Mouse (Mus musculus) neural tube, embryonic 14.5 days (tissue): ENCODE measurements at regions not wholly inside any gene's neighbourhood (a gene's known extent, or its start where the extent isn't known, plus 50 kb on each side); places are given as distances from the start of the nearest gene placed in this dataset.
A peak's percentile ranks its signal among the peaks of the same experiment; 100 is the strongest.

Experiments
- ATAC-seq: fragments of 200-750 bp; cut with Nextera tagmentation; 2 replicates; pipeline ENCODE4 v1.8.0; 2017; ENCODE audit warnings: low read depth, mild to moderate bottlenecking, moderate TSS enrichment, moderate library complexity
- H3K27ac ChIP-seq: fragments of 300-500 bp; sonication (generic); 2 replicates; pipeline ENCODE4 v1.5.1; 2014; ENCODE audit warnings: low read depth, mild to moderate bottlenecking, control low read depth, low read length, moderate library complexity, mixed read lengths
- H3K27me3 ChIP-seq: fragments of 300-500 bp; sonication (generic); 2 replicates; pipeline ENCODE4 v1.6.1; 2014; ENCODE audit warnings: low read length; ENCODE audit not compliant: control insufficient read depth, insufficient read depth
- H3K36me3 ChIP-seq: fragments of 300-500 bp; sonication (generic); 2 replicates; pipeline ENCODE4 v1.6.1; 2014; ENCODE audit warnings: low read length, mixed read lengths; ENCODE audit not compliant: control insufficient read depth, insufficient read depth
- H3K4me1 ChIP-seq: fragments of 300-500 bp; sonication (generic); 2 replicates; pipeline ENCODE4 v1.6.1; 2014; ENCODE audit warnings: low read length; ENCODE audit not compliant: control insufficient read depth, insufficient read depth
- H3K4me2 ChIP-seq: fragments of 300-500 bp; sonication (generic); 2 replicates; pipeline ENCODE4 v1.6.1; 2014; ENCODE audit warnings: mild to moderate bottlenecking, low read depth, low read length, control low read depth
- H3K4me3 ChIP-seq: fragments of 300-500 bp; sonication (generic); 2 replicates; pipeline ENCODE4 v1.5.1; 2014; ENCODE audit warnings: low read depth, low read length, control low read depth, mixed read lengths
- H3K9ac ChIP-seq: fragments of 300-500 bp; sonication (generic); replicated peaks from 2 replicates; pipeline ENCODE4 v1.6.1; 2014; ENCODE audit warnings: low read depth, mild to moderate bottlenecking, control low read depth, low read length, mixed read lengths
- H3K9me3 ChIP-seq: fragments of 300-500 bp; sonication (generic); 2 replicates; pipeline ENCODE4 v1.6.1; 2016; ENCODE audit warnings: low read length; ENCODE audit not compliant: control insufficient read depth
- WGBS: fragments of 180-500 bp; shearing (Covaris S2); extraction: QIAGEN DNeasy Blood & Tissue Kit; methylation state at CpG from one replicate; pipeline ENCODE4 v1.1.7; 2014; 5-methylcytosine and 5-hydroxymethylcytosine counted together

DNA sequence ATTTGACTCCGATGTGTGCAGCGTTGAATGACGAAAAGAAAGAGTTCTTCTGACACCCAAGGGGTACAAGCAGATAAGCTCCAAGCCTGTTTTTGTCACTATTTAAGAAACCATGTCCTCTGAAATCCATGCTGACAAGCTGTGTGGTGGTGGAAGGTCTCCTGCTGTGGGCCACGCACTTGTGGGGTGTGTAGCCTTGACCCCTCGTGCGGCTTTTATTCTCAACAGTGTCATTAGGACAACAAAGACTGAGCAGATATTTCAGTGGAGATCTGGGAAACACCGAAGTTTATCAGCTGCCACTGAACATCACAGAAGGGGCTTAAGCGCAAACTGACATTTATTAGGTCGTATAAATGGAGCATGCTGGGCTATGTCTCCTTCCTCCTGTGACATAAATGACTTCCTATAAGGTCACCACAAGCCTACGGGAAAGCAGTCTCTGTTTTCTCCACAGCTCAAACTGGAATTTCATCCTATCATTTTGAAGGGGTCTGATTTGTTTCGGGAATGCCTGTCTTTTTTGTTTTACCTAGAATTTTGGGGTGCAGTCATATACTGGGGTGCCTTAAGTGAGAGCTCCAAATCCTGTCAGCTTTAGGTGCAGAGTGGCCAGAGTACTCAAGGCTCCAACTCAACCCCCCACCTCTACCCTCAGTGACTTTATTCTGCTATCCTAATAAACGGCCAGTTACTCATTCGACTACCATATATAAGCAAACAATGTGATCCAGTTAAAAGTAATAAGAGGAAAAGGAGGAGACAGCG, 262.9 kb upstream of the Gm5148 start:
- no peaks in the 10 kb centered on the region for H3K36me3 ChIP-seq
- H3K9me3 ChIP-seq, result no peaks in the 10 kb centered on the region
- H3K4me3 ChIP-seq, result no peak overlapping the region
- peak; percentile 54; the same call in 1 of the 2 replicates for ATAC-seq
- H3K27ac ChIP-seq, result no peak overlapping the region
- no peak overlapping the region for H3K9ac ChIP-seq
- 45% methylated on average over 14 of the region's 14 CpGs for whole genome bisulfite sequencing
- no peaks in the 10 kb centered on the region for H3K4me1 ChIP-seq
- H3K27me3 ChIP-seq, result no peaks in the 10 kb centered on the region
- no peak overlapping the region for H3K4me2 ChIP-seq

DNA sequence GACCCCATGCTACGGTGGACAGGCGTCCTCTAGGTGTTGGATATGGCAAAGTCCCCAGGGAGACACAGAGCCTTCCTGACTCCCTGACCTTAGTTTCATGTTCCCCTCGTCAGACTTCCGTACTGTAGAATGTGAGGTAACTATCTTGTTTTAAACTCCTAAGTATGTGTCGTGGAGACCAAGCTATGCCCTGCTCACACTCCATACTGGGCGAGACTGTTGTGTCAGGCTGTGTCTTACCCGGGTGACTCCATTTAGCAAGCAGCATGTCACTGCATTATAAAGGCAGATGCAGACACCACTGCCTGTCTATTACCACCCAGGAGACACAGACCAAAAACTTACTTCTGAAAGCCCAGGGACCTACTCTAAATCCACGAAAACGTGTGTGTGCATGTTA, 260.4 kb upstream of the Gm5148 start:
- no peaks in the 10 kb centered on the region for H3K9me3 ChIP-seq
- H3K4me2 ChIP-seq, result no peak overlapping the region
- no peak overlapping the region for H3K9ac ChIP-seq
- H3K27ac ChIP-seq, result no peak overlapping the region
- WGBS, result 92% methylated on average over 9 of the region's 9 CpGs
- no peaks in the 10 kb centered on the region for H3K36me3 ChIP-seq
- H3K27me3 ChIP-seq, result no peaks in the 10 kb centered on the region
- H3K4me3 ChIP-seq, result no peak overlapping the region
- no peak for ATAC-seq
- no peaks in the 10 kb centered on the region for H3K4me1 ChIP-seq

DNA sequence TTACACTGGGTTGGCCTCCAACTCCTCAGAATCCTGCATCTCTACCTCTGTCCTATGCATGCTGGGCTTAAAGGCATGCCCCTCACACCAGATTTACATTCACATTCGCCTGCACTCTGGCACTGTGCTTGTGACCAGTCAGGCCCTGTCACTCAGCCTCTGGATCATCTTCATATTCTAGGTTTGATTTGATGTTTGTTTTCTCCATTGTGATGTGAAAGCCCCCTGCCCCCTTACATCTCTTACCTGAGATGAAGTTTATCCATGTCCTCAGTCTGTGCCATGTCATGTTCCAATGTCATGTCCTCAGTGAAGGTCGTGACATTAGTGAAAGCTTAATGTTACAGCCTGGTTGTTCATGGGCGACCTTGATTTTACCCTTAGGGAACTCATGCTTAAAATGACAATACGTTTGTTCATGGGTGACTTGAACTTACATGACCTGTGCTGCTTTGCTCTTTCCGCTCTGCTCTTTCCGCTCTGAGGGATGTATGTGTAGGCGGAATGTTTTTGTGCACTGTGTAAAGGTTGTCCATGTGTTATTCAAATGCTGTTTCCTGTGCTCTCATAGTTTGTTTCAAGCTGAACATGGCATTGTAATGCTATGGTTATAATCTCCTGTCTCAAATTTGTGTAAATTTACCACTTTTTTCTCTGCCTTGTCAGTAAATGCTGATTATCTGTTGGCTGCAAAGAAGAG, 257.3 kb upstream of the Gm5148 start:
- ATAC-seq, result no peak
- no peaks in the 10 kb centered on the region for H3K9me3 ChIP-seq
- H3K4me2 ChIP-seq, result no peak overlapping the region
- no peaks in the 10 kb centered on the region for H3K36me3 ChIP-seq
- no peaks in the 10 kb centered on the region for H3K4me1 ChIP-seq
- H3K27ac ChIP-seq, result no peak overlapping the region
- WGBS, result 43% methylated on average over 7 of the region's 7 CpGs
- H3K27me3 ChIP-seq, result no peaks in the 10 kb centered on the region
- H3K4me3 ChIP-seq, result no peak overlapping the region
- H3K9ac ChIP-seq, result no peak overlapping the region

DNA sequence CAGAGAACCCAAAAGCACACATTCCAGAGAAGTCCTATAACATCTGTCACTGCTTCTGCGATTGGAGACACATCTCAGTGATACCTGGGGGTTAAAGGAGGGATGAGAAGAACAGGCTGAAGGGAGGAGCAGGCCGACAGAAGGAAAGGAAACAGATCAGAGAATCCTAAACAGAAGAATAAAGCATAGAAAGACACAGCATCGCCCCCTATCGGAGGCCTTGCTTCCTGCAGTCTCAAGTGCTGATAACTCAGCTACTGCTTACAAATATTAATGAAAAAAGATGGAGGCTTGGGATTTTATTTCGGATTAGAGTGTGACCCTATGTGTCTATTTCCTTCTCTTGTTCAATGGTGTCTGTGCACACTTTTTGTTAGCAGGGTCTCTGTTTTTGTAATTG, 255.6 kb upstream of the Gm5148 start:
- Histone ChIP-seq H3K4me2 (no peak overlapping the region), H3K4me3 (no peak overlapping the region), H3K9me3 (no peaks in the 10 kb centered on the region), H3K27ac (no peak overlapping the region), H3K4me1 (no peaks in the 10 kb centered on the region), H3K9ac (no peak overlapping the region), H3K36me3 (no peaks in the 10 kb centered on the region), H3K27me3 (no peaks in the 10 kb centered on the region)
- WGBS, result 66% methylated on average over 5 of the region's 5 CpGs
- no peak for ATAC-seq

DNA sequence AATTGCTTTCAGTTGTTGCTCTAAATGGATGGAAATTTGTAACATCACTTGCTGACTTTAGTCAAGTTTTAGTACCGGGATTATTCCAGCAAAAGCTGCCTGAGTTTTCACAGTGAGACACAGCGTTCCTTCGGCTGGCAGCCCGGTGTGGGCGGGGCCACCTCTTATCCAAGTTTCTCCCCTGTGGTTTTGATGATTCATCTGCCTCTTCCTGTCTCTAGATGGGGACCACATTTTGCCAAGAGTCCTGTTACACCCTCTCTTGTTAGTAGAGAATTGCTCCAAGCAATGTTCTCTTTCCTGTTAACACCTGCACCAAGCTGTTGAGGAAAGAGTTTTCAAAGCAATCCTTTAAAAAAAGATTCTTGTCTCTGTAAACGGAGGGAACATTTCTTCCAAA, 254.2 kb upstream of the Gm5148 start:
- WGBS, result 29% methylated on average over 6 of the region's 6 CpGs
- Histone ChIP-seq H3K9ac (no peak overlapping the region), H3K4me2 (no peak overlapping the region), H3K4me3 (no peak overlapping the region), H3K9me3 (no peaks in the 10 kb centered on the region), H3K36me3 (no peaks in the 10 kb centered on the region), H3K27ac (no peak overlapping the region), H3K27me3 (no peaks in the 10 kb centered on the region), H3K4me1 (no peaks in the 10 kb centered on the region)
- no peak for ATAC-seq

DNA sequence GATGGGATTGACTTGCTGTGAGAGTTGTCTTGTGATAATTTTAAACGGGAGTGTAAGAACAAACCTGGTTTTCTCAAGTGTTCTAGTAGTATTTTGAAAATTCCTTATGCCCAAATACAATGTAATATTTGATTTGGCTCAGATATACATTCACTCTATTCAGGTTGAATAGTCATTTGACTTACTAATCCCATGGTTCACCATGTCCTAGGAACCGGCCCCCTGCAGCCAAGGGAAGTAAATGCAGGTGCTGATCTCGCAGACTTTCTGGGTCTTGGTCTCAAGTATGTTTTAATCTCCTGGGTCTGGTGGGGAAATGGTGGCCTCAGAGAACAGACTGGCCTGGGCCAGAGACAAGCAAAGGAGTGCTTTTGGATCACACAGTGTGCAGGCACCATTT, 253.2 kb upstream of the Gm5148 start:
- ATAC-seq, result no peak
- Histone ChIP-seq H3K36me3 (no peaks in the 10 kb centered on the region), H3K4me2 (no peak overlapping the region), H3K4me1 (no peaks in the 10 kb centered on the region), H3K27ac (no peak overlapping the region), H3K4me3 (no peak overlapping the region), H3K9ac (no peak overlapping the region), H3K9me3 (no peaks in the 10 kb centered on the region), H3K27me3 (no peaks in the 10 kb centered on the region)
- WGBS, result 79% methylated on average over 3 of the region's 3 CpGs

DNA sequence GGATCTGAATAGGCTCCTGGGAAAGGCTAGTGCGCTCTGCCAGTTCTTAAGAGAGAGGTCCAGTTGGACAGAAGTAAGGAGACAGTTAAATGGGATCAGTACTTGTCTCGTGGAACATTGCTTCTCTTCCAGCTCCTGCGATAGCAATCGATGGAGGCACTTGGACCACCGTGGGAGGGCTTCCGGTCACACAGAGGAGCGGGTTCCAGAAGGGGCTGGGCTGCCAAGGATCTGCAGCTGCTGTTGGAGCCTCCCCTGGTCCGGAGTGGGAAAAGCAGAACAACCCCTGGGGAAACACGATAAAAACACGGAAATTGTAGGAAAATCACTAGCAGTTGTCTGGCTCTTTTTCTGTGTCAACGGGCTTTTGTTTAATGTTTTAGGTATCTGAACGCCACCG, 252.3 kb upstream of the Gm5148 start:
- Histone ChIP-seq H3K27ac (no peak overlapping the region), H3K36me3 (no peaks in the 10 kb centered on the region)

DNA sequence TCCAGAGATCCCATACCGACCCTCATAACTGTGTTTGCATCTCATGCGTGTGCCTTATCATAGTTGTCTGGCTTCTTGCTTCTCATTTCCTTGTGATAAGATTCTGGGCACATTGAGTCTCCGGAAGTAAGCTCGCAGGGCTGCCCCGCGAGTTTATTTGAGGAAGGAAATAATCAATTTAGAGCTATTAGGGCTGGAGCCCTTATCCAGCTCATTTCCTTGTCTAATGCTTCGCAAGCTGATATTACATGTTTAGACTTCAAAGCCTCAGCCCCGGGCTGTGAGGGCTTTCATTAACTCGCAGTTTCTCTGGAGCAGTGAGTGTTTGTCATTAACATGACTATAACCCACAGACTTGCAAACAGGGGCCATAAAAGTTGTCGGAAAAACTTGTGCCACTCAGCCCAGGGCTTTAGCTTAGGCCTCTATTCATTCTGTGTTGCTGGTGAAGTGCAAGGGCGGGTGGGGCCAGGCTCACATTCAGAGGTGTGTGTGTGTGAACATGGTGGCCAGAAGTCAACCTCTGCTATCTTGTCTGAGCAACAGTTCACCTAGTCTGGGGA, 251.0 kb upstream of the Gm5148 start:
- WGBS, result 19% methylated on average over 11 of the region's 11 CpGs
- ATAC-seq, result peak; percentile 42; the same call in 1 of the 2 replicates
- Histone ChIP-seq H3K27ac (no peak overlapping the region), H3K4me1 (no peaks in the 10 kb centered on the region), H3K4me3 (no peak overlapping the region), H3K9ac (no peak overlapping the region), H3K9me3 (no peaks in the 10 kb centered on the region), H3K27me3 (no peaks in the 10 kb centered on the region), H3K36me3 (no peaks in the 10 kb centered on the region), H3K4me2 (no peak overlapping the region)

More for the DNA sequence above, 252.3 kb upstream of the Gm5148 start:
- H3K4me3 ChIP-seq, result no peak overlapping the region
- no peaks in the 10 kb centered on the region for H3K27me3 ChIP-seq
- peak; percentile 55; the same call in 1 of the 2 replicates for ATAC-seq
- 28% methylated on average over 13 of the region's 13 CpGs for WGBS
- no peak overlapping the region for H3K9ac ChIP-seq
- H3K4me1 ChIP-seq, result no peaks in the 10 kb centered on the region
- no peaks in the 10 kb centered on the region for H3K9me3 ChIP-seq
- peak overlapping the region; percentile 17; the same call in 1 of the 2 replicates for H3K4me2 ChIP-seq

DNA sequence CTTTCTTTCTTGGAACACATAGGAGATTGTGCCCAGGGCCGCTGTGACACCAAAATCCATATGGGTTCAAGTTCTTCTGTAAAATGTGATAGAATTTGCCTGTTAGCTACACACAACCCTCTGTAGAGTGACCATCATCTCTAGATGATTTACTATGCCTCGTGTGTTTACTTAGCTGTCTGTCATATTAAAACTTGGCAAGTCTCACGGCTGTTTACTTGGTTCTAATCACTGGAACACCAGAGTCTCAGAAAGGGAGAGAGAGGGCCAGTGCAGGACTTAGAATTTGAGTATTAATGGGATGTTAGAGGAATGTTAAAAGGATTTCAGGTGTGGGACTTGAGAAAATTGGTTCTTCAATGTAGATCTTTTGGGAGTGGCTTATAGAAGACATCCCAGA, 248.6 kb upstream of the Gm5148 start:
- H3K27ac ChIP-seq, result no peak overlapping the region
- no peaks in the 10 kb centered on the region for H3K27me3 ChIP-seq
- H3K4me1 ChIP-seq, result no peaks in the 10 kb centered on the region
- no peak for ATAC-seq
- WGBS, result 86% methylated on average over 3 of the region's 3 CpGs
- no peaks in the 10 kb centered on the region for H3K9me3 ChIP-seq
- no peak overlapping the region for H3K9ac ChIP-seq
- no peak overlapping the region for H3K4me3 ChIP-seq
- H3K36me3 ChIP-seq, result no peaks in the 10 kb centered on the region
- no peak overlapping the region for H3K4me2 ChIP-seq
